Mouse (Mus musculus): ENCODE data around the gene Trip10. TPM values are rescaled to one million over a fixed set of nuclear protein-coding genes. Genes with fewer than 3 reads are reported as not detected.

Gene Trip10
- polyA plus RNA-seq, 1 experiment from 2014 or later, result 9.3 TPM

- Histone ChIP-seq H3K9me3 (ENCODE audit: low read length) (0 out of 2 replicates have a peak, but pooled peaks cover 2% of the 10 kb centered on the region), H3K4me2 (ENCODE audit: low read depth, low read length) (no peak overlapping the region), H3K9ac (replicated peaks) (no peak overlapping the region), H3K27ac (ENCODE audit: low read depth) (peak overlapping the region; percentile 65; the same call in 1 of the 2 replicates), H3K27me3 (ENCODE audit: insufficient read depth, low read length) (no peaks in the 10 kb centered on the region), H3K4me3 (ENCODE audit: low read depth, low read length) (no peak overlapping the region), H3K36me3 (replicated peaks; ENCODE audit: insufficient read depth, low read length) (peaks cover 10% of the 10 kb centered on the region), H3K4me1 (ENCODE audit: insufficient read depth) (peaks cover 16% of the 10 kb centered on the region; the same call in 1 of the 2 replicates)
- no peak for ATAC-seq
- 80% methylated on average over 5 of the region's 5 CpGs for WGBS (ENCODE audit: insufficient replicate concordance)
- DNase-seq, result no peak
- TF ChIP-seq EP300 (IDR thresholded peaks at IDR 0.05; ENCODE audit: low read depth), result no peak
- no peak for TF ChIP-seq CTCF (IDR thresholded peaks at IDR 0.05; ENCODE audit: low read depth)
Observed at GRCm38 (mm10) chr17:57289252-57289651, 40.0 kb downstream of the Trip10 start.

GRCm38 (mm10) chr17:57290001-57290670 is 40.9 kb downstream of the Trip10 start:
- TF ChIP-seq EP300 (IDR thresholded peaks at IDR 0.05; ENCODE audit: low read depth) (peak; percentile 46; the same call in 1 of the 2 replicates), CTCF (IDR thresholded peaks at IDR 0.05; ENCODE audit: low read depth) (no peak)
- Histone ChIP-seq H3K4me1 (ENCODE audit: insufficient read depth) (peaks cover 11% of the 10 kb centered on the region; the same call in 1 of the 2 replicates), H3K4me3 (ENCODE audit: low read depth, low read length) (no peak overlapping the region), H3K4me2 (ENCODE audit: low read depth, low read length) (peak overlapping the region; percentile 14), H3K9me3 (ENCODE audit: low read length) (0 out of 2 replicates have a peak, but pooled peaks cover 2% of the 10 kb centered on the region), H3K36me3 (replicated peaks; ENCODE audit: insufficient read depth, low read length) (peaks cover 10% of the 10 kb centered on the region), H3K27me3 (ENCODE audit: insufficient read depth, low read length) (no peaks in the 10 kb centered on the region), H3K9ac (replicated peaks) (no peak overlapping the region), H3K27ac (ENCODE audit: low read depth) (peak overlapping the region; percentile 65)
- peak; percentile 53 for DNase-seq
- peak; percentile 79 for ATAC-seq
- WGBS (ENCODE audit: insufficient replicate concordance), result 37% methylated on average over 9 of the region's 9 CpGs

GRCm38 (mm10) chr17:57290671-57291055 is 41.4 kb downstream of the Trip10 start:
- Histone ChIP-seq H3K4me2 (ENCODE audit: low read depth, low read length) (peak overlapping the region; percentile 14; the same call in 1 of the 2 replicates), H3K9me3 (ENCODE audit: low read length) (0 out of 2 replicates have a peak, but pooled peaks cover 2% of the 10 kb centered on the region), H3K4me3 (ENCODE audit: low read depth, low read length) (no peak overlapping the region), H3K27ac (ENCODE audit: low read depth) (peak overlapping the region; percentile 65), H3K27me3 (ENCODE audit: insufficient read depth, low read length) (no peaks in the 10 kb centered on the region), H3K9ac (replicated peaks) (no peak overlapping the region), H3K4me1 (ENCODE audit: insufficient read depth) (peaks cover 10% of the 10 kb centered on the region; the same call in 1 of the 2 replicates), H3K36me3 (replicated peaks; ENCODE audit: insufficient read depth, low read length) (peaks cover 10% of the 10 kb centered on the region)
- TF ChIP-seq EP300 (IDR thresholded peaks at IDR 0.05; ENCODE audit: low read depth) (no peak), CTCF (IDR thresholded peaks at IDR 0.05; ENCODE audit: low read depth) (no peak)
- DNase-seq, result no peak
- WGBS (ENCODE audit: insufficient replicate concordance), result 25% methylated on average over 7 of the region's 7 CpGs
- peak; percentile 43 for ATAC-seq

- WGBS (ENCODE audit: insufficient replicate concordance), result 73% methylated on average over 2 of the region's 2 CpGs
- no peak for TF ChIP-seq CTCF (IDR thresholded peaks at IDR 0.05; ENCODE audit: low read depth)
- DNase-seq (no peak), ATAC-seq (no peak)
- no peak overlapping the region for H3K9ac ChIP-seq (replicated peaks)
- no peak overlapping the region for H3K4me3 ChIP-seq (ENCODE audit: low read depth, low read length)
- H3K4me2 ChIP-seq (ENCODE audit: low read depth, low read length), result no peak overlapping the region
- no peak overlapping the region for H3K27ac ChIP-seq (ENCODE audit: low read depth)
- peaks cover 8% of the 10 kb centered on the region; the same call in 1 of the 2 replicates for H3K36me3 ChIP-seq (replicated peaks; ENCODE audit: insufficient read depth, low read length)
- peaks cover 10% of the 10 kb centered on the region; the same call in 1 of the 2 replicates for H3K4me1 ChIP-seq (ENCODE audit: insufficient read depth)
- H3K9me3 ChIP-seq (ENCODE audit: low read length), result 0 out of 2 replicates have a peak, but pooled peaks cover 2% of the 10 kb centered on the region
- H3K27me3 ChIP-seq (ENCODE audit: insufficient read depth, low read length), result no peaks in the 10 kb centered on the region
Observed at GRCm38 (mm10) chr17:57292302-57292701, 43.0 kb downstream of the Trip10 start.

DNA sequence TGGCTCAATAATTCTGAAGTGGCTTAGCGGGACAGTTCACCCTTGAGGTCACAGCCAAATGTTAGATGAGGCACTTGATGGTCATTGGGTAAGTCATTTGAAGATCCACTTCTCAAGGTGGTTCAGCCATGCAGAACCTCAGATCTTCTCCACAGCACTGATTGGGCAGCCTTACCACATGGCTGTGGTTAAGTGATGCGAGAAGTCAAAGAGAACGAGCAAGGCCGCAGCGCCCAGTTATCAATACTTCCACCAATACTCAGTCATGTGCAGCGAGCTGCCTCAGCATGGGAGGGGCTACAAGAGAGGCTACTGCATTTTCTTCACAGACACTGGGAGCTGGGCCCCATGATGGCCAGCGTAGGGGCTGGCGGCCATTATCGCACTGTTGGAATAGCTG is 43.7 kb downstream of the Trip10 start:
- Histone ChIP-seq H3K9me3 (ENCODE audit: low read length) (0 out of 2 replicates have a peak, but pooled peaks cover 2% of the 10 kb centered on the region), H3K27me3 (ENCODE audit: insufficient read depth, low read length) (no peaks in the 10 kb centered on the region), H3K4me3 (ENCODE audit: low read depth, low read length) (no peak overlapping the region), H3K9ac (replicated peaks) (no peak overlapping the region), H3K27ac (ENCODE audit: low read depth) (no peak overlapping the region), H3K4me1 (ENCODE audit: insufficient read depth) (peaks cover 10% of the 10 kb centered on the region; the same call in 1 of the 2 replicates), H3K36me3 (replicated peaks; ENCODE audit: insufficient read depth, low read length) (peaks cover 8% of the 10 kb centered on the region; the same call in 1 of the 2 replicates), H3K4me2 (ENCODE audit: low read depth, low read length) (no peak overlapping the region)
- DNase-seq, result no peak
- no peak for ATAC-seq
- TF ChIP-seq EP300 (IDR thresholded peaks at IDR 0.05; ENCODE audit: low read depth) (no peak), CTCF (IDR thresholded peaks at IDR 0.05; ENCODE audit: low read depth) (no peak)
- 85% methylated on average over 9 of the region's 9 CpGs for WGBS (ENCODE audit: insufficient replicate concordance)

DNA sequence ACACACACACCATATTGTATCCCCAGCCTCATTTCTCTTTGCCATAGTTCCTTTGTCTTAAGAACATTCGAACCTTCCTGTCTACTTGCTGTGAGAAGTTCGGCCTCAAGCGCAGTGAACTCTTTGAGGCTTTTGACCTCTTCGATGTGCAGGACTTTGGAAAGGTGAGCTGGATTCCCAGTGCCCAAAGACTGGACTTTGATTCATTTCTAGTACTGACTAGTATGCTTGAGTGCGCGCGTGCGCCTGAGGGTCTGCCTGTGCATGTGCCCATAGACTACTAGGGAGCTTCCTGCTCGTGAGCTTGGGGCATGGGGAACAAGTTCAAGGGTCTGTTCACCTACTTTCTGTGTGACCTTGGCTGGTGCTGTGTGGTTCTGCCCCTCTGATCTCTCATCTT is 46.7 kb downstream of the Trip10 start:
- no peak for DNase-seq
- no peak overlapping the region for H3K9ac ChIP-seq (replicated peaks)
- H3K27me3 ChIP-seq (ENCODE audit: insufficient read depth, low read length), result no peaks in the 10 kb centered on the region
- H3K4me1 ChIP-seq (ENCODE audit: insufficient read depth), result no peaks in the 10 kb centered on the region
- WGBS (ENCODE audit: insufficient replicate concordance), result 84% methylated on average over 9 of the region's 9 CpGs
- peaks cover 5% of the 10 kb centered on the region for H3K36me3 ChIP-seq (replicated peaks; ENCODE audit: insufficient read depth, low read length)
- no peak overlapping the region for H3K4me3 ChIP-seq (ENCODE audit: low read depth, low read length)
- ATAC-seq, result no peak
- no peaks in the 10 kb centered on the region for H3K9me3 ChIP-seq (ENCODE audit: low read length)
- TF ChIP-seq CTCF (IDR thresholded peaks at IDR 0.05; ENCODE audit: low read depth) (no peak), EP300 (IDR thresholded peaks at IDR 0.05; ENCODE audit: low read depth) (no peak)
- no peak overlapping the region for H3K27ac ChIP-seq (ENCODE audit: low read depth)
- no peak overlapping the region for H3K4me2 ChIP-seq (ENCODE audit: low read depth, low read length)
